Mouse (Mus musculus) CH12.LX (cell line): Measurements from ENCODE around the gene Nrg3. TPM values are rescaled to one million over a fixed set of nuclear protein-coding genes. Genes with fewer than 3 reads are reported as not detected.
"Not testable (repeated sequence)": the region's sequence is repeated elsewhere in the genome, so short reads cannot be mapped to it uniquely, and the experiment has no call there.

Experiments used
- DNase-seq: peaks from one replicate; pipeline ENCODE4 v3.0.0-alpha.2; 2013; ENCODE audit errors: extremely low read depth
- H3K27ac ChIP-seq: 2 replicates; pipeline ENCODE4 v1.5.1; 2012; ENCODE audit warnings: low read depth, mild to moderate bottlenecking, control low read depth, moderate library complexity; ENCODE audit not compliant: insufficient read depth
- H3K27me3 ChIP-seq: replicated peaks from 2 replicates; pipeline ENCODE3; 2012; ENCODE audit warnings: inconsistent platforms
- H3K36me3 ChIP-seq, 2 experiments: replicated peaks in 1 of 2; 2 replicates each; pipeline versions ENCODE3 to v1.6.1; 2012; ENCODE audit warnings: inconsistent platforms in 1 of 2, low read length in 1 of 2, mild to moderate bottlenecking in 1 of 2, mixed read lengths in 1 of 2, moderate library complexity in 1 of 2; ENCODE audit not compliant: control insufficient read depth in 1 of 2, insufficient read depth in 1 of 2
- H3K4me1 ChIP-seq, 2 experiments: 2 replicates each; pipeline ENCODE4 v1.6.1; 2012; ENCODE audit warnings: inconsistent platforms in 1 of 2, moderate library complexity in 1 of 2; ENCODE audit not compliant: insufficient read depth in 2 of 2, control insufficient read depth in 1 of 2
- H3K4me2 ChIP-seq: 2 replicates; pipeline ENCODE4 v1.6.1; 2012; ENCODE audit warnings: low read depth, mild to moderate bottlenecking, control low read depth; ENCODE audit not compliant: poor library complexity, insufficient read depth, severe bottlenecking
- H3K4me3 ChIP-seq, 3 experiments: fragments of 150-350 bp in 1 of 3; sonication (generic) in 1 of 3; replicated peaks in 1 of 3; 2 replicates each; pipeline versions ENCODE3 to v1.5.1; 2011 to 2012; ENCODE audit warnings: low read depth in 2 of 3, low read length in 2 of 3, mild to moderate bottlenecking in 2 of 3, moderate library complexity in 2 of 3, control low read depth in 1 of 3, improper control_type of control experiment in 1 of 3, inconsistent platforms in 1 of 3, mixed read lengths in 1 of 3; ENCODE audit not compliant: poor library complexity in 1 of 3
- H3K79me2 ChIP-seq: replicated peaks from 2 replicates; pipeline ENCODE4 v1.6.1; 2012; ENCODE audit warnings: mild to moderate bottlenecking, moderate library complexity; ENCODE audit not compliant: control insufficient read depth, poor library complexity, insufficient read depth, severe bottlenecking; ENCODE audit errors: extremely low read depth
- H3K9ac ChIP-seq: 2 replicates; pipeline ENCODE4 v1.6.1; 2012; ENCODE audit warnings: low read depth, mild to moderate bottlenecking, control low read depth, moderate library complexity; ENCODE audit not compliant: insufficient read depth
- H3K9me3 ChIP-seq: replicated peaks from 2 replicates; pipeline ENCODE3; 2012; ENCODE audit warnings: low read length, inconsistent platforms, mixed read lengths
- CHD1 ChIP-seq: IDR thresholded peaks from 2 replicates; pipeline ENCODE4 v1.6.1; 2012; ENCODE audit warnings: low read depth, low read length, improper control_type of control experiment, inconsistent platforms
- E2F4 ChIP-seq: IDR thresholded peaks from 2 replicates; pipeline ENCODE4 v1.6.1; 2011; ENCODE audit warnings: low read depth, low read length, improper control_type of control experiment; ENCODE audit not compliant: insufficient replicate concordance
- EP300 ChIP-seq: IDR thresholded peaks from 2 replicates; pipeline ENCODE4 v1.6.1; 2011; ENCODE audit warnings: low read length, improper control_type of control experiment
- IRF4 ChIP-seq: IDR thresholded peaks from 2 replicates; pipeline ENCODE4 v1.6.1; 2014; ENCODE audit warnings: low read depth, mild to moderate bottlenecking, inconsistent platforms, low read length, improper control_type of control experiment
- KAT2A ChIP-seq: IDR thresholded peaks from 2 replicates; pipeline ENCODE4 v1.6.1; 2012; ENCODE audit warnings: low read length, improper control_type of control experiment, inconsistent platforms; ENCODE audit not compliant: insufficient replicate concordance
- MAFK ChIP-seq: IDR thresholded peaks from 2 replicates; pipeline ENCODE4 v1.6.1; 2011; ENCODE audit warnings: low read length, improper control_type of control experiment; ENCODE audit not compliant: insufficient replicate concordance
- MAX ChIP-seq: IDR thresholded peaks from 2 replicates; pipeline ENCODE4 v1.6.1; 2011; ENCODE audit warnings: low read length, improper control_type of control experiment
- MYC ChIP-seq: IDR thresholded peaks from 2 replicates; pipeline ENCODE4 v1.6.1; 2011; ENCODE audit warnings: low read depth, mild to moderate bottlenecking, improper control_type of control experiment, low read length
- NRF1 ChIP-seq: IDR thresholded peaks from 2 replicates; pipeline ENCODE4 v1.6.1; 2014; ENCODE audit warnings: low read depth, mild to moderate bottlenecking, inconsistent platforms, low read length, improper control_type of control experiment, moderate library complexity
- POLR2A ChIP-seq: IDR thresholded peaks from 2 replicates; pipeline ENCODE4 v1.6.1; 2011; ENCODE audit warnings: low read depth, mild to moderate bottlenecking, improper control_type of control experiment, low read length
- POLR2AphosphoS2 ChIP-seq: IDR thresholded peaks from 2 replicates; pipeline ENCODE4 v1.6.1; 2011; ENCODE audit warnings: low read depth, low read length, improper control_type of control experiment
- SIN3A ChIP-seq: IDR thresholded peaks from 2 replicates; pipeline ENCODE4 v1.6.1; 2012; ENCODE audit warnings: low read length, improper control_type of control experiment, inconsistent platforms
- TCF12 ChIP-seq: IDR thresholded peaks from 2 replicates; pipeline ENCODE4 v1.6.1; 2014; ENCODE audit warnings: low read depth, mild to moderate bottlenecking, inconsistent platforms, low read length, improper control_type of control experiment
- USF1 ChIP-seq: IDR thresholded peaks from 2 replicates; pipeline ENCODE4 v1.6.1; 2014; ENCODE audit warnings: low read depth, mild to moderate bottlenecking, inconsistent platforms, low read length, improper control_type of control experiment
- dilution Hi-C: fragments of 300-500 bp; cut with MboI; formaldehyde crosslinking; loops from 2 replicates; pipeline ENCODE4 v1.14.3; 2020; ENCODE audit warnings: low sequenced_read_pairs; ENCODE audit not compliant: extremely low pct_unique_long_range_greater_than_20kb, extremely low pct_ligation_motif_present
- in situ Hi-C: fragments of 300-500 bp; cut with MboI; formaldehyde crosslinking; loops from 3 replicates; pipeline ENCODE4 v1.14.3; 2019; ENCODE audit warnings: low sequenced_read_pairs, low pct_ligation_motif_present, low pct_unique_long_range_greater_than_20kb, mixed read lengths
- polyA plus RNA-seq: library from polyadenylated mRNA; unstranded; fragments of >175 nt; gene quantifications from 2 replicates; pipeline ENCODE4 v1.2.1, GENCODE M21; 2012; ENCODE audit warnings: low read depth; ENCODE audit not compliant: insufficient read length
- total RNA-seq, 2 experiments: library from RNA; depleted of rRNA; stranded (reverse); fragments of 300-350 nt in 1 of 2; fragments of >200 nt in 1 of 2; gene quantifications; 2 replicates each; pipeline ENCODE4 v1.2.3; 2012 to 2014

The Nrg3 gene
- total and polyA plus RNA-seq, 3 experiments: not detected

DNA sequence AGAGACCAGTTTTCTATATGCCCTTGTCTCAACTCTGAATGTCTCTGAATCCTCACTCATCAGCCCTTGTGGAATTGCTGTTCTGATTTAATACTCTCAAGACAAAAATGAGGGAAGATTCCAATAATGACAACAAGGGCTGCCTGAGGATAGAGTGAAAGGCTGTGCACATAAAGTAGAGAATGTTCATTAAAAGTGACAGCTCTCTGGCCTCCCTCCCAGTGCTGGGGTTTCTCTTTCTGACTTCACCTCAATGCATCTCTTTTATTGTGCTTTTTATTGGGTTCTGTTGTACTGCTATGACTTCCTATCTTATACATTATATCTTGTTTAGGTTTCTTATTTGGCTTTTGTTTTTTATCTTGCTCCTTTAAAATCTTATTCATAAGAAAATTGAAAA is 1131.9 kb downstream of the Nrg3 start:
- dilution Hi-C loops: no loop called here
- Histone ChIP-seq H3K79me2 (no peaks in the 10 kb centered on the region), H3K4me2 (no peak overlapping the region), H3K9ac (no peak overlapping the region), H3K9me3 (peaks cover 26% of the 10 kb centered on the region), H3K4me1 (no peaks in the 10 kb centered on the region), H3K4me3 (no peak overlapping the region), H3K27ac (no peak overlapping the region), H3K27me3 (no peaks in the 10 kb centered on the region), H3K36me3 (no peaks in the 10 kb centered on the region)
- TF ChIP-seq SIN3A: no peak
- TF ChIP-seq E2F4: no peak
- no peak for TF ChIP-seq IRF4
- no peak for TF ChIP-seq CHD1
- no peak for TF ChIP-seq MYC
- DNase-seq: no peak
- in situ Hi-C loops: no loop called here

DNA sequence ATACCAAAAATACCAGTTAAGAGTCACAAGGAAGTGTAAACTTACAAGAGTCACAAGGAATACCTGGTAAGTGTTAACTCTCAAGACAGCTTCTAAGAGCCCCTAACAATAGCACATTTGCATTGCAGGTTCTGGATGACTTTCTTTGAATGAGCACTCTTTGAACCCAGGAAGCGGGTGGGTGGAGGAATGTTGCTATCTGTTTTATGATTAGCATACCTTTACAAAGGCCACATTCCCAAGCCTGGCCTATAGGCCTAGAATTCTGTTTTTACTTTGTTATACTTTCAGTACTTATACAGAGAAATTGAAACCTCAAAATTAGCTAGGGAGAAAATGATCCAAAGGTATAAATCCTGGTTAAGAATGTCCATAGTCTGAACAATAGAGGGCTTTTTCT is 1150.0 kb downstream of the Nrg3 start:
- in situ Hi-C loops, H3K27me3 ChIP-seq, H3K79me2 ChIP-seq, dilution Hi-C loops, DNase-seq, H3K9ac ChIP-seq, H3K4me2 ChIP-seq, H3K36me3 ChIP-seq, H3K4me1 ChIP-seq, H3K4me3 ChIP-seq, H3K27ac ChIP-seq: not testable (repeated sequence)
- peaks cover 44% of the 10 kb centered on the region for H3K9me3 ChIP-seq

DNA sequence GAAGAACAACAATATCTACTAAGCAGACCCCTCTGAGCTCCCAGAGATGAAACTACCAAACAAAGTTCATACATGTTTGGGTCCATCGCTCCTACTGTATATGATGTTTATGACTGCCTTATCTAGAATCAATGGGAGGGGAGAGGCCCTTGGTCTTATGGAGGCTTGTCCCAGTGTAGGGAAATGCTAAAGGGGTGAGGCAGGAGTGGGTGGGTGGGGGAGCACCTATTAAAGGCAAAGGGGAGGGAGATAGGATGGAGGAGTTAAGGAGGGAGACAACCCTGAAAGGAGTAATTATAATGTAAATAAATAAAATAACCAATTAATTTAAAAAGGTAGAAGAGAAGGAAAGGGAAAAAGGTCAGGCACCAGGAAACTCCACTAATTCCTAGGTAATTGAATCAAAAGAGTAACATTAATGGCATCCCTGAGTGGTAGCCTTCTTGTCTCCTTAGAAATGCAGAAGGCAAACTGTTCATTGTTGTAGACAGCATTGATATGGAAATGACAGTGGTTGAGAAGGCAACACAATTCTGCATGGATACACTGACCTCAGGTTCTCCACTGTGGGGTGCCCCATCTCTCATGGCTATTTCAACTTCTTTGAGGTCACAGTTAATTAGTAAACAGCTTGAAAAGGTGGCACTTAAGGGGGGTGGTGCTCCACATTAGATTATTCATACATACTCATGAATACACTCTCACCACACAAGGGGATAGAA is 1152.1 kb downstream of the Nrg3 start:
- H3K9me3 ChIP-seq: peaks cover 52% of the 10 kb centered on the region
- no peaks in the 10 kb centered on the region for H3K36me3 ChIP-seq
- TF ChIP-seq KAT2A: no peak
- TF ChIP-seq IRF4: no peak
- TF ChIP-seq MAFK: no peak
- TF ChIP-seq NRF1: no peak
- TF ChIP-seq CHD1: no peak
- TF ChIP-seq USF1: no peak
- no peak for TF ChIP-seq SIN3A
- no peak for TF ChIP-seq TCF12
- TF ChIP-seq POLR2AphosphoS2: no peak
- TF ChIP-seq MAX: no peak
- no peak for TF ChIP-seq EP300
- TF ChIP-seq POLR2A: no peak
- TF ChIP-seq, all 38 proteins: peak for 0
- Histone ChIP-seq H3K27ac (no peak overlapping the region), H3K4me1 (no peaks in the 10 kb centered on the region), H3K79me2 (no peaks in the 10 kb centered on the region), H3K4me3 (no peak overlapping the region), H3K9ac (no peak overlapping the region), H3K27me3 (no peaks in the 10 kb centered on the region), H3K4me2 (no peak overlapping the region)
- dilution Hi-C loops (no loop called here), in situ Hi-C loops (no loop called here)
- DNase-seq: no peak
